Mouse (Mus musculus): ENCODE measurements around the gene Kcnb1.

Gene Kcnb1

GRCm38 (mm10) chr2:167077199-167077962 is 112.6 kb downstream of the Kcnb1 start:
- no peak for DNase-seq

- no peak for DNase-seq
These were observed 113.2 kb downstream of the Kcnb1 start for GRCm38 (mm10) chr2:167076759-167077158.

GRCm38 (mm10) chr2:167076352-167076751 is 113.6 kb downstream of the Kcnb1 start:
- DNase-seq = no peak

GRCm38 (mm10) chr2:167074587-167074986 is 115.4 kb downstream of the Kcnb1 start:
- DNase-seq = no peak

- DNase-seq = peak; percentile 98 to 100
These were observed 118.0 kb downstream of the Kcnb1 start for GRCm38 (mm10) chr2:167071641-167072601.

- no peak for DNase-seq
These were observed 118.7 kb downstream of the Kcnb1 start for GRCm38 (mm10) chr2:167071266-167071640.

GRCm38 (mm10) chr2:167070341-167070740 is 119.6 kb downstream of the Kcnb1 start:
- peak; percentile 77 to 81 for DNase-seq

GRCm38 (mm10) chr2:167067575-167067974 is 122.4 kb downstream of the Kcnb1 start:
- DNase-seq = no peak

GRCm38 (mm10) chr2:167066528-167067516 is 123.1 kb downstream of the Kcnb1 start:
- no peak for DNase-seq

- DNase-seq = no peak
These were observed 123.9 kb downstream of the Kcnb1 start for GRCm38 (mm10) chr2:167066031-167066430.

- DNase-seq = no peak
These were observed 125.2 kb downstream of the Kcnb1 start for GRCm38 (mm10) chr2:167064601-167065295.

- DNase-seq = no peak
These were observed 126.0 kb downstream of the Kcnb1 start for GRCm38 (mm10) chr2:167063906-167064496.

GRCm38 (mm10) chr2:167062965-167063880 is 126.7 kb downstream of the Kcnb1 start, which contains the start of gene Znfx1:
Znfx1 (minus strand) TSS chr2:167063015.
- peak; percentile 99 for DNase-seq

- DNase-seq = peak; percentile 87 to 94
These were observed 127.5 kb downstream of the Kcnb1 start for GRCm38 (mm10) chr2:167062497-167062911.

- DNase-seq = peak in 1 of 2 experiments; percentile 22
These were observed 128.4 kb downstream of the Kcnb1 start for GRCm38 (mm10) chr2:167061381-167062034.

GRCm38 (mm10) chr2:167060761-167061160 is 129.2 kb downstream of the Kcnb1 start:
- DNase-seq = no peak

GRCm38 (mm10) chr2:167060360-167060759 is 129.6 kb downstream of the Kcnb1 start:
- peak; percentile 45 to 70 for DNase-seq

GRCm38 (mm10) chr2:167059960-167060359 is 130.0 kb downstream of the Kcnb1 start:
- DNase-seq = no peak

- no peak for DNase-seq
These were observed 130.4 kb downstream of the Kcnb1 start for GRCm38 (mm10) chr2:167059536-167059935.
